Mouse (Mus musculus) heart, embryonic 16.5 days (tissue): Measurements from ENCODE around the gene Uba2. TPM values are rescaled to one million over a fixed set of nuclear protein-coding genes. Genes with fewer than 3 reads are reported as not detected.

Experiments
- ATAC-seq: fragments of 200-750 bp; cut with Nextera tagmentation; replicated peaks from 2 replicates; pipeline ENCODE4 v1.8.0; 2017; ENCODE audit warnings: moderate number of reproducible peaks; ENCODE audit not compliant: insufficient read depth, low FRiP score; ENCODE audit errors: extremely low read depth
- H3K27ac ChIP-seq: fragments of 300-500 bp; sonication (generic); 2 replicates; pipeline ENCODE4 v1.5.1; 2014; ENCODE audit warnings: mild to moderate bottlenecking, low read length, control low read depth, moderate library complexity
- H3K27me3 ChIP-seq: fragments of 300-500 bp; sonication (generic); 2 replicates; pipeline ENCODE4 v1.6.1; 2014; ENCODE audit warnings: low read length, mixed read lengths; ENCODE audit not compliant: control insufficient read depth, insufficient read depth
- H3K36me3 ChIP-seq: fragments of 300-500 bp; sonication (generic); 2 replicates; pipeline ENCODE4 v1.6.1; 2014; ENCODE audit not compliant: control insufficient read depth, insufficient read depth
- H3K4me1 ChIP-seq: fragments of 300-500 bp; sonication (generic); 2 replicates; pipeline ENCODE4 v1.6.1; 2014; ENCODE audit warnings: low read length, mixed read lengths; ENCODE audit not compliant: control insufficient read depth, insufficient read depth
- H3K4me2 ChIP-seq: fragments of 300-500 bp; sonication (generic); 2 replicates; pipeline ENCODE4 v1.6.1; 2014; ENCODE audit warnings: low read depth, mild to moderate bottlenecking, control low read depth, low read length
- H3K4me3 ChIP-seq: fragments of 300-500 bp; sonication (generic); 2 replicates; pipeline ENCODE4 v1.5.1; 2014; ENCODE audit warnings: mild to moderate bottlenecking, control low read depth, low read length
- H3K9ac ChIP-seq: fragments of 300-500 bp; sonication (generic); 2 replicates; pipeline ENCODE4 v1.6.1; 2014; ENCODE audit warnings: low read length, control low read depth
- H3K9me3 ChIP-seq: fragments of 300-500 bp; sonication (generic); replicated peaks from 2 replicates; pipeline ENCODE4 v1.6.1; 2016; ENCODE audit warnings: low read length; ENCODE audit not compliant: control insufficient read depth
- WGBS: fragments of 180-500 bp; shearing (Covaris S2); extraction: QIAGEN DNeasy Blood & Tissue Kit; methylation state at CpG from one replicate; pipeline ENCODE4 v1.1.7; 2014; 5-methylcytosine and 5-hydroxymethylcytosine counted together
- polyA plus RNA-seq: library from polyadenylated mRNA; unstranded; fragments of >200 nt; fragmentation: Nextera tagmentation; extraction: Ambion mirVana; gene quantifications from 2 replicates; pipeline ENCODE4 v1.2.1, GENCODE M21; 2015

Uba2 gene
- polyA plus RNA-seq, 1 experiment from 2014 or later = 115 TPM

GRCm38 (mm10) chr7:34141123-34141522, 28.3 kb downstream of the Uba2 start:
- Histone ChIP-seq H3K4me2 (no peak overlapping the region), H3K9ac (no peak overlapping the region), H3K27ac (no peak overlapping the region), H3K9me3 (no peaks in the 10 kb centered on the region), H3K4me1 (no peaks in the 10 kb centered on the region), H3K27me3 (no peaks in the 10 kb centered on the region), H3K4me3 (no peak overlapping the region), H3K36me3 (peaks cover 60% of the 10 kb centered on the region)
- 94% methylated on average over 13 of the region's 13 CpGs for WGBS
- no peak for ATAC-seq

DNA sequence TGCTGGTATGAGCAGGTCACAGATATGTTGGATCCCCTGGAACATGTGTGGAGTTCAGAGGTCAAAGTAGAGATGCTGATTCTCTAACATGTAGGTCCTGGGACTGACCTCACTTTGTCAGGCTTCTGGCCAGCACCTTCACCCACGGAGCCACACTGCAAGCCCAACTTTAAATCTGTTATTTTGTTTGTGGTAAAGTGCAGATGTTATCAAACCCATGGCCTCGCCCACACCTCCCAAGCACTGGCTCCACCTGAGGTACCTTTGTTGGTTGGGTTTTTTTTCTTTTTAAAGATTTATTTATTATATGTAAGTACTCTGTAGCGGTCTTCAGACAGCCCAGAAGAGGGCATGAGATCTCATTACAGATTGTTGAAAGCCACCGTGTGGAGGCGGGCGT, 29.9 kb downstream of the Uba2 start:
- 81% methylated on average over 6 of the region's 6 CpGs for WGBS

GRCm38 (mm10) chr7:34134336-34134735, 35.1 kb downstream of the Uba2 start:
- H3K4me1 ChIP-seq = peaks cover 17% of the 10 kb centered on the region
- H3K4me3 ChIP-seq = no peak overlapping the region
- no peaks in the 10 kb centered on the region for H3K27me3 ChIP-seq
- no peak overlapping the region for H3K27ac ChIP-seq
- no peaks in the 10 kb centered on the region for H3K36me3 ChIP-seq
- H3K9ac ChIP-seq = no peak overlapping the region
- no peak for ATAC-seq
- no peak overlapping the region for H3K4me2 ChIP-seq
- no peaks in the 10 kb centered on the region for H3K9me3 ChIP-seq
- WGBS = 90% methylated on average over 2 of the region's 2 CpGs

More for the DNA sequence above, 29.9 kb downstream of the Uba2 start:
- Histone ChIP-seq H3K36me3 (peaks cover 45% of the 10 kb centered on the region), H3K4me1 (no peaks in the 10 kb centered on the region), H3K27me3 (no peaks in the 10 kb centered on the region), H3K9ac (no peak overlapping the region), H3K27ac (no peak overlapping the region), H3K4me2 (no peak overlapping the region), H3K4me3 (no peak overlapping the region), H3K9me3 (no peaks in the 10 kb centered on the region)
- ATAC-seq = no peak

GRCm38 (mm10) chr7:34133117-34133762, 36.2 kb downstream of the Uba2 start, which contains the start of gene Wtip:
Wtip (minus strand) TSS chr7:34133268.
- H3K4me3 ChIP-seq = peak within 1 kb of the TSS; percentile 83
- no peaks in the 10 kb centered on the region for H3K27me3 ChIP-seq
- H3K27ac ChIP-seq = peak within 1 kb of the TSS; percentile 56
- no peaks in the 10 kb centered on the region for H3K36me3 ChIP-seq
- peak within 1 kb of the TSS; percentile 63 for H3K4me2 ChIP-seq
- 1% methylated on average over 40 of the region's 65 CpGs for WGBS
- peak; percentile 94 for ATAC-seq
- peak within 1 kb of the TSS; percentile 91 for H3K9ac ChIP-seq
- peaks cover 17% of the 10 kb centered on the region for H3K4me1 ChIP-seq
- H3K9me3 ChIP-seq = no peaks in the 10 kb centered on the region

DNA sequence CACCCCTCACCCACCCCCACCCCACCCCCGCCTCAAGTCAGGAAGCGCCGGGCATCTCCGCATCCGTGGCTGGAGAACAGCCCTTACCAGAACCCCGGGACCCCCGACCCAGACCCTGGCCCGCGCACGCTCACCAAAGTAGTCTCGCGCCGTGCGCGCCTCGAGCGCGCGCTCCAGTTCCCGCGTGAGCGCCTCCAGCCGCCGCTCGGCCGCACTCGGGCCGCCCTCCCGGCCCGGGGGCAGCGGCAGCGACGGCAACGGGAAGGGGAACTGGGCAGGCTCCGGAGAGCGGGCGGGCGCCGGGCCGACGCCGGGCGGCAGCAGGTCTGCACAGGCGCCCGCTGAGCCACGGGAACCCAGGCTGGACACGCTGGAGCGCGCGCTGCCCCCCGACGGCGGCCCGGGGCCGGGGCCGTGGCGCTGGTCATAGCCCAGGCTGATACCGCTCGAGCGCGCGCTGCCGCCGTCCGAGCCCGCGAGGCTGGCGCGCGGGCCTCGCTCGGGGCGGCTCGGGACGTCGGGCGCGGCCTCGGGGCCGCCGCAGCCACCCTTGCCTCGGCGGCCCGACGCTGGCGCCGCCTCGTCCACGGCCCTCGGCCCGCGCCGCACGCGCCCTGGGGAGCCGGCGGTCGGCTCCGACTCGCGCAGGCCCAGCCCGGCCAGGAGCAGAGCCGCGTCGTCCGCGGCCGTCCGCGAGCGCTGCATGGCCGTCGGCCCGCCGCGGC, 36.9 kb downstream of the Uba2 start:
- Histone ChIP-seq H3K4me2 (peak overlapping the region; percentile 63), H3K4me3 (peak overlapping the region; percentile 83), H3K9ac (peak overlapping the region; percentile 91), H3K27me3 (no peaks in the 10 kb centered on the region), H3K36me3 (no peaks in the 10 kb centered on the region), H3K27ac (peak overlapping the region; percentile 56), H3K4me1 (peaks cover 17% of the 10 kb centered on the region), H3K9me3 (no peaks in the 10 kb centered on the region)
- under 1% methylated on average over 85 of the region's 116 CpGs for WGBS
- ATAC-seq = peak; percentile 79

GRCm38 (mm10) chr7:34131959-34132354, 37.4 kb downstream of the Uba2 start:
- WGBS = 6% methylated on average over 3 of the region's 3 CpGs
- peak overlapping the region; percentile 56; the same call in 1 of the 2 replicates for H3K27ac ChIP-seq
- peak overlapping the region; percentile 63 for H3K4me2 ChIP-seq
- H3K36me3 ChIP-seq = peaks cover 2% of the 10 kb centered on the region; the same call in 1 of the 2 replicates
- no peaks in the 10 kb centered on the region for H3K27me3 ChIP-seq
- no peak for ATAC-seq
- H3K9me3 ChIP-seq = 0 out of 2 replicates have a peak, but pooled peaks cover 3% of the 10 kb centered on the region
- H3K4me1 ChIP-seq = peaks cover 17% of the 10 kb centered on the region
- H3K4me3 ChIP-seq = peak overlapping the region; percentile 83
- peak overlapping the region; percentile 91 for H3K9ac ChIP-seq

DNA sequence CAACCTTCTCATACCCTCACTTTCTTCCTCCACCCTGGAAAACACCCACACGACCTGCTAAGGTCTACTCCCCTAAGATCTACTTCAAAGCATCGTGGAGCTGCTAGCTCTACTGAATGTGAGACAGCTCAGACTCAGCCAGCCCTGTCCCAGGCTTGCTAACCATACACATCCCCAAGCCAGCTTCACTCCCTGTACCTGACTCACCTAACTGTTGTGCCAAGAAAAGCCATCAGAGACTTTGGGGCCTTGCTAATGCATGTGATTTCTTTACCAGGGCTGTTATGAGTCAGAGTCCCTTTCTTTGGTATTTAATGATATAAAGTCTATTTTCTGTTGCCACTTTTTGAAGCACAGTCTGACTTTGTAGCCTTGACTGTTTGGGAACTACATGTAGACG, 38.3 kb downstream of the Uba2 start:
- no peaks in the 10 kb centered on the region for H3K27me3 ChIP-seq
- 0 out of 2 replicates have a peak, but pooled peaks cover 5% of the 10 kb centered on the region for H3K9me3 ChIP-seq
- ATAC-seq = no peak
- no peak overlapping the region for H3K27ac ChIP-seq
- H3K9ac ChIP-seq = peak overlapping the region; percentile 91; the same call in 1 of the 2 replicates
- WGBS = 53% methylated on average over 3 of the region's 3 CpGs
- peak overlapping the region; percentile 63; the same call in 1 of the 2 replicates for H3K4me2 ChIP-seq
- H3K36me3 ChIP-seq = peaks cover 5% of the 10 kb centered on the region; the same call in 1 of the 2 replicates
- H3K4me3 ChIP-seq = peak overlapping the region; percentile 83
- H3K4me1 ChIP-seq = peaks cover 17% of the 10 kb centered on the region

- Histone ChIP-seq H3K4me3 (no peak overlapping the region), H3K36me3 (peaks cover 5% of the 10 kb centered on the region; the same call in 1 of the 2 replicates), H3K27ac (no peak overlapping the region), H3K4me1 (peaks cover 7% of the 10 kb centered on the region), H3K4me2 (no peak overlapping the region), H3K9me3 (0 out of 2 replicates have a peak, but pooled peaks cover 5% of the 10 kb centered on the region), H3K9ac (no peak overlapping the region), H3K27me3 (no peaks in the 10 kb centered on the region)
- 80% methylated on average over 3 of the region's 3 CpGs for WGBS
- ATAC-seq = no peak
These were observed 43.1 kb downstream of the Uba2 start for GRCm38 (mm10) chr7:34126291-34126690.

DNA sequence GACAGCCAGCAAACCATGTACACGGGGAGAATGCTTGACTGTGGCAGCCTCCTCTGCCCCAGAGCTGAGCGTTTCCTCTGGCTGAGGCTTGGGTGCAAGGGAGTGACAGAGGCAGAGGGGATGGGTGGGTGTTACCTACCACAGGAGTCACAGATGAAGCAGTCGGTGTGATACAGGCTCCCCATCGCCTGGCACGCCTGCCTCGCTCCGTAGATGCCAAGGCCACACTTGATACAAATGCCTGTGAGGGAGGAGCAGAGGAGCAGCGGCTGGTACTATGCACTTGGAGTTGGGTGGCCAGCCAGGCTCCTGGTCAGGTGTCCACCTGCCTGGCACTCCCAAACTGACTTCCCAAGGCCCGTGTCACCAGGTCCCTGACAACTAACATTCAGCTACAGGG, 44.1 kb downstream of the Uba2 start:
- Histone ChIP-seq H3K4me1 (no peaks in the 10 kb centered on the region), H3K4me2 (no peak overlapping the region), H3K9ac (no peak overlapping the region), H3K27me3 (no peaks in the 10 kb centered on the region), H3K4me3 (no peak overlapping the region), H3K27ac (no peak overlapping the region), H3K36me3 (peaks cover 5% of the 10 kb centered on the region; the same call in 1 of the 2 replicates), H3K9me3 (0 out of 2 replicates have a peak, but pooled peaks cover 5% of the 10 kb centered on the region)
- 86% methylated on average over 9 of the region's 9 CpGs for WGBS
- no peak for ATAC-seq
